Mouse (Mus musculus) stomach, postnatal 0 days (tissue): ENCODE data around the gene Scn5a. TPM values are rescaled to one million over a fixed set of nuclear protein-coding genes. Genes with fewer than 3 reads are reported as not detected.

ENCODE experiments used
- ATAC-seq: fragments of 200-750 bp; cut with Nextera tagmentation; 2 replicates; pipeline ENCODE4 v1.8.0; 2017; ENCODE audit not compliant: low FRiP score, low TSS enrichment
- DNase-seq: peaks from one replicate; pipeline ENCODE4 v3.0.0-alpha.2; 2016; ENCODE audit warnings: low spot score
- H3K27ac ChIP-seq: fragments of 300-500 bp; sonication (generic); replicated peaks from 2 replicates; pipeline ENCODE4 v1.5.1; 2014; ENCODE audit warnings: mild to moderate bottlenecking, control low read depth
- H3K27me3 ChIP-seq: fragments of 300-500 bp; sonication (generic); 2 replicates; pipeline ENCODE4 v1.6.1; 2014; ENCODE audit warnings: low read length; ENCODE audit not compliant: control insufficient read depth, insufficient read depth
- H3K36me3 ChIP-seq: fragments of 300-500 bp; sonication (generic); 2 replicates; pipeline ENCODE4 v1.6.1; 2014; ENCODE audit warnings: low read length, mixed read lengths; ENCODE audit not compliant: control insufficient read depth, insufficient read depth
- H3K4me1 ChIP-seq: fragments of 300-500 bp; sonication (generic); replicated peaks from 2 replicates; pipeline ENCODE4 v1.6.1; 2014; ENCODE audit warnings: antibody characterized with exemption; ENCODE audit not compliant: control insufficient read depth, insufficient read depth
- H3K4me2 ChIP-seq: fragments of 300-500 bp; sonication (generic); replicated peaks from 2 replicates; pipeline ENCODE4 v1.6.1; 2014; ENCODE audit warnings: low read depth, mild to moderate bottlenecking, control low read depth, moderate library complexity
- H3K4me3 ChIP-seq: fragments of 300-500 bp; sonication (generic); 2 replicates; pipeline ENCODE4 v1.5.1; 2014; ENCODE audit warnings: low read depth, low read length, control low read depth
- H3K9ac ChIP-seq: fragments of 300-500 bp; sonication (generic); 2 replicates; pipeline ENCODE4 v1.6.1; 2014; ENCODE audit warnings: mild to moderate bottlenecking, low read length, control low read depth, mixed read lengths
- H3K9me3 ChIP-seq: fragments of 300-500 bp; sonication (generic); 2 replicates; pipeline ENCODE4 v1.6.1; 2016; ENCODE audit warnings: low read length; ENCODE audit not compliant: control insufficient read depth
- CTCF ChIP-seq: IDR thresholded peaks from 2 replicates; pipeline ENCODE4 v1.5.1; 2016; ENCODE audit warnings: antibody characterized with exemption, low read depth, mild to moderate bottlenecking, moderate library complexity
- EP300 ChIP-seq: optimal IDR thresholded peaks from 2 replicates; pipeline ENCODE3; 2016; ENCODE audit warnings: antibody characterized with exemption
- WGBS: fragments of 180-500 bp; shearing (Covaris S2); extraction: QIAGEN DNeasy Blood & Tissue Kit; methylation state at CpG from one replicate; pipeline ENCODE4 v1.1.7; 2014; 5-methylcytosine and 5-hydroxymethylcytosine counted together
- polyA plus RNA-seq: library from polyadenylated mRNA; unstranded; fragments of >200 nt; fragmentation: Nextera tagmentation; extraction: Ambion mirVana; gene quantifications from 2 replicates; pipeline ENCODE4 v1.2.1, GENCODE M21; 2015

The Scn5a gene
- 0.10 and 0.18 TPM in 2 replicates for polyA plus RNA-seq

- DNase-seq (peak; percentile 64), ATAC-seq (peak; percentile 70)
- Histone ChIP-seq H3K27ac (no peak within 1 kb of the TSS), H3K27me3 (peaks cover 11% of the 10 kb centered on the region; the same call in 1 of the 2 replicates), H3K4me2 (peak within 1 kb of the TSS; percentile 97), H3K9me3 (no peaks in the 10 kb centered on the region), H3K4me1 (0 out of 2 replicates have a peak, but pooled peaks cover 2% of the 10 kb centered on the region), H3K36me3 (no peaks in the 10 kb centered on the region), H3K4me3 (peak within 1 kb of the TSS; percentile 47), H3K9ac (peak within 1 kb of the TSS; percentile 52)
- TF ChIP-seq EP300 (no peak), CTCF (no peak)
- under 1% methylated on average over 50 of the region's 99 CpGs for whole genome bisulfite sequencing
Measured at GRCm38 (mm10) chr9:119578636-119579438, at the start of gene Scn5a. TSS of gene Scn5a (minus strand) at chr9:119579016.

- Histone ChIP-seq H3K27me3 (no peaks in the 10 kb centered on the region), H3K27ac (no peak overlapping the region), H3K4me2 (no peak overlapping the region), H3K9ac (no peak overlapping the region), H3K9me3 (no peaks in the 10 kb centered on the region), H3K36me3 (no peaks in the 10 kb centered on the region), H3K4me3 (no peak overlapping the region), H3K4me1 (no peaks in the 10 kb centered on the region)
- TF ChIP-seq CTCF: no peak
- TF ChIP-seq EP300: no peak
- DNase-seq: no peak
- WGBS: 71% methylated on average over 6 of the region's 6 CpGs
- ATAC-seq: no peak
Measured at GRCm38 (mm10) chr9:119627227-119627626, 48.4 kb upstream of the Scn5a start.

GRCm38 (mm10) chr9:119624151-119624550 lies 45.3 kb upstream of the Scn5a start:
- Histone ChIP-seq H3K9ac (no peak overlapping the region), H3K36me3 (no peaks in the 10 kb centered on the region), H3K4me3 (no peak overlapping the region), H3K27me3 (no peaks in the 10 kb centered on the region), H3K4me1 (no peaks in the 10 kb centered on the region), H3K27ac (no peak overlapping the region), H3K9me3 (no peaks in the 10 kb centered on the region), H3K4me2 (no peak overlapping the region)
- TF ChIP-seq EP300 (no peak), CTCF (no peak)
- DNase-seq (no peak), ATAC-seq (no peak)
- WGBS: 77% methylated on average over 4 of the region's 4 CpGs

GRCm38 (mm10) chr9:119614798-119615197 lies 36.0 kb upstream of the Scn5a start:
- H3K9ac ChIP-seq: no peak overlapping the region
- no peak overlapping the region for H3K4me3 ChIP-seq
- ATAC-seq: no peak
- no peak overlapping the region for H3K27ac ChIP-seq
- no peak overlapping the region for H3K4me2 ChIP-seq
- DNase-seq: no peak
- H3K27me3 ChIP-seq: no peaks in the 10 kb centered on the region
- H3K36me3 ChIP-seq: no peaks in the 10 kb centered on the region
- no peaks in the 10 kb centered on the region for H3K4me1 ChIP-seq
- no peaks in the 10 kb centered on the region for H3K9me3 ChIP-seq
- WGBS: 68% methylated on average over 6 of the region's 6 CpGs
- no peak for TF ChIP-seq CTCF
- TF ChIP-seq EP300: no peak

GRCm38 (mm10) chr9:119610563-119611166 lies 31.8 kb upstream of the Scn5a start:
- 87% methylated on average over 7 of the region's 7 CpGs for WGBS
- Histone ChIP-seq H3K4me1 (no peaks in the 10 kb centered on the region), H3K27me3 (no peaks in the 10 kb centered on the region), H3K4me3 (no peak overlapping the region), H3K9me3 (no peaks in the 10 kb centered on the region), H3K4me2 (no peak overlapping the region), H3K36me3 (no peaks in the 10 kb centered on the region), H3K27ac (no peak overlapping the region), H3K9ac (no peak overlapping the region)
- DNase-seq: no peak
- ATAC-seq: no peak
- TF ChIP-seq EP300: no peak
- no peak for TF ChIP-seq CTCF

GRCm38 (mm10) chr9:119606906-119607305 lies 28.1 kb upstream of the Scn5a start:
- WGBS: 85% methylated on average over 5 of the region's 5 CpGs
- Histone ChIP-seq H3K27me3 (no peaks in the 10 kb centered on the region), H3K4me1 (no peaks in the 10 kb centered on the region), H3K27ac (no peak overlapping the region), H3K36me3 (no peaks in the 10 kb centered on the region), H3K9ac (no peak overlapping the region), H3K4me3 (no peak overlapping the region), H3K4me2 (no peak overlapping the region), H3K9me3 (no peaks in the 10 kb centered on the region)
- DNase-seq: no peak
- ATAC-seq: no peak
- TF ChIP-seq CTCF: no peak
- no peak for TF ChIP-seq EP300
